Mouse (Mus musculus) heart, adult 2 months (tissue): ENCODE measurements around the gene Tfeb.

Source experiments
- CTCF ChIP-seq: fragments of 200-600 bp; IDR thresholded peaks from 2 replicates; pipeline ENCODE4 v1.8.1; 2022; ENCODE audit warnings: antibody characterized with exemption, mild to moderate bottlenecking, moderate library complexity
- EP300 ChIP-seq: fragments of 200-500 bp; IDR thresholded peaks from 2 replicates; pipeline ENCODE4 v1.6.1; 2011; ENCODE audit warnings: low read depth, low read length, control low read depth; ENCODE audit not compliant: insufficient read depth

DNA sequence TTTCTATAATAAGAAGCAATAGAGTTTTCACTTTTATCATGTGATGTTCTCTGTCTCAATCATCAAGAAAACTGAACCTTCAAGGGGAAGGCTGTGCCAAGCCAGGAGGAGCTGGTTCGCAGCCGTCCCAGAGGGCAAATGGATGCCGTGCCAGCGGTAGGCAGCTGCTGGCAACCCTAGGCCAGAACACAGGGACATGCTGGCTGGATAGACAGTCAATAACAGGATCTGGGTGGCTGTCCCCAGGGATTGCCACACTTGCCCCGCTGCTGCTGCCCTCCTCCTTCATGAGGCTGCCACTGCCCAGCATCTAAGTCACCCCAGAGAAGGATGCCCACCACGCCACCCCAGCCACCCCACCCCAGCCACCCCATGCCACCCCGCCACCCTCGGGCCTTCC lies 104.7 kb downstream of the Tfeb start:
- no peak for TF ChIP-seq EP300
- no peak for TF ChIP-seq CTCF
